Mouse (Mus musculus) C3H10T1/2 (cell line): Measurements from ENCODE around the gene Gm14403. TPM values are rescaled to one million over a fixed set of nuclear protein-coding genes. Genes with fewer than 3 reads are reported as not detected.

ENCODE experiments used
- polyA plus RNA-seq, 2 experiments: library from polyadenylated mRNA; unstranded; fragments of >200 nt; fragmentation: generic; extraction: Trizol; gene quantifications; one replicate each; pipeline ENCODE4 v1.2.1; 2012; ENCODE audit warnings: missing spikeins in 2 of 2

The Gm14403 gene
- polyA plus RNA-seq: 1 to 10 TPM in 1 of 2 experiments, under 1 TPM in 1; 0.08 to 1.8 TPM

GRCm38 (mm10) chr2:177498067-177498466 lies at the start of gene Gm14403:
Gene Gm14403 (plus strand): TSS chr2:177498215.

GRCm38 (mm10) chr2:177464676-177465075 lies 33.3 kb upstream of the Gm14403 start, which contains the start of gene Zfp970:
Gene Zfp970 (plus strand): TSS chr2:177464733.

Other genes with a start within 250 kb of the Gm14403 start
- gene Gm14409, start 231.2 kb upstream of the Gm14403 start, polyA plus RNA-seq: under 1 TPM in 1 of 2 experiments, not detected in 1; 0.06 TPM
- under 1 TPM in 1 of 2 experiments, not detected in 1; 0.07 TPM for gene Gm14412, start 173.9 kb upstream of the Gm14403 start, polyA plus RNA-seq
- gene Gm14418, start 99.9 kb upstream of the Gm14403 start, polyA plus RNA-seq: 1 to 10 TPM in 1 of 2 experiments, under 1 TPM in 1; 0.43 to 4.5 TPM
- gene Zfp970, start 33.5 kb upstream of the Gm14403 start, polyA plus RNA-seq: 1 to 10 TPM in 1 of 2 experiments, under 1 TPM in 1; 0.06 to 1.8 TPM
- under 1 TPM in 1 of 2 experiments, not detected in 1; 0.20 TPM for gene Gm14406, start 80.0 kb downstream of the Gm14403 start, polyA plus RNA-seq